Mouse (Mus musculus): Measurements from ENCODE around the gene Prdm10.

- no peak for TF ChIP-seq TCF12 (IDR thresholded peaks at IDR 0.05; ENCODE audit: insufficient read depth, poor library complexity, severe bottlenecking)
- TF ChIP-seq POLR2A (IDR thresholded peaks at IDR 0.05; ENCODE audit: insufficient read length, low read depth): no peak
These were observed 8.9 kb upstream of the Prdm10 start for GRCm38 (mm10) chr9:31271221-31272015.

All from myocyte (in vitro differentiated cells).